Mouse (Mus musculus) right cerebral cortex, postnatal 14 days (tissue): ENCODE results near the gene Vmn1r24.
"Not testable (repeated sequence)": the region's sequence is repeated elsewhere in the genome, so short reads cannot be mapped to it uniquely, and the experiment has no call there.

ENCODE experiments used
- DNase-seq: peaks from one replicate; pipeline ENCODE4 v3.0.0; 2022

Vmn1r24 gene

GRCm38 (mm10) chr6:57961403-57961802 lies at the start of gene Vmn1r24:
TSS of gene Vmn1r24 (minus strand) at chr6:57961503.
- not testable (repeated sequence) for DNase-seq

GRCm38 (mm10) chr6:57980710-57981109 lies 19.4 kb upstream of the Vmn1r24 start, which contains the start of gene Vmn1r25:
TSS of gene Vmn1r25 (minus strand) at chr6:57980810.
- DNase-seq: no peak

- DNase-seq: no peak
Observed at GRCm38 (mm10) chr6:57926738-57927137, 34.6 kb downstream of the Vmn1r24 start, which contains the start of gene Vmn1r23. TSS of gene Vmn1r23 (minus strand) at chr6:57926838.

- no peak for DNase-seq
Observed at GRCm38 (mm10) chr6:57907928-57908327, 53.4 kb downstream of the Vmn1r24 start, which contains the start of gene Vmn1r22. TSS of gene Vmn1r22 (minus strand) at chr6:57908028.
